Mouse (Mus musculus) midbrain, postnatal 0 days (tissue): ENCODE measurements around the gene Abca13. TPM values are rescaled to one million over a fixed set of nuclear protein-coding genes. Genes with fewer than 3 reads are reported as not detected.
A peak's percentile ranks its signal among the peaks of the same experiment; 100 is the strongest.

ENCODE experiments used
- ATAC-seq: fragments of 200-750 bp; cut with Nextera tagmentation; 2 replicates; pipeline ENCODE4 v1.8.0; 2017; ENCODE audit warnings: moderate number of reproducible peaks, mild to moderate bottlenecking, moderate TSS enrichment, moderate library complexity; ENCODE audit not compliant: low FRiP score
- DNase-seq: peaks from one replicate; pipeline ENCODE4 v3.0.0-alpha.2; 2015; ENCODE audit warnings: low spot score
- H3K27ac ChIP-seq: fragments of 300-500 bp; sonication (generic); 2 replicates; pipeline ENCODE4 v1.5.1; 2014; ENCODE audit warnings: low read depth, mild to moderate bottlenecking, low read length, mixed read lengths
- H3K27me3 ChIP-seq: fragments of 300-500 bp; sonication (generic); 2 replicates; pipeline ENCODE4 v1.6.1; 2014; ENCODE audit warnings: low read length, control low read depth, mixed read lengths; ENCODE audit not compliant: insufficient read depth
- H3K36me3 ChIP-seq: fragments of 300-500 bp; sonication (generic); 2 replicates; pipeline ENCODE4 v1.6.1; 2014; ENCODE audit warnings: low read length, control low read depth, mixed read lengths; ENCODE audit not compliant: insufficient read depth
- H3K4me1 ChIP-seq: fragments of 300-500 bp; sonication (generic); 2 replicates; pipeline ENCODE4 v1.6.1; 2014; ENCODE audit warnings: mild to moderate bottlenecking, control low read depth, antibody characterized with exemption, low read length, mixed read lengths; ENCODE audit not compliant: insufficient read depth
- H3K4me2 ChIP-seq: fragments of 300-500 bp; sonication (generic); 2 replicates; pipeline ENCODE4 v1.6.1; 2014; ENCODE audit warnings: low read depth, mild to moderate bottlenecking, low read length, mixed read lengths; ENCODE audit not compliant: poor library complexity, severe bottlenecking
- H3K4me3 ChIP-seq: fragments of 300-500 bp; sonication (generic); 2 replicates; pipeline ENCODE4 v1.5.1; 2014; ENCODE audit warnings: low read depth, mild to moderate bottlenecking, low read length, moderate library complexity
- H3K9ac ChIP-seq: fragments of 300-500 bp; sonication (generic); replicated peaks from 2 replicates; pipeline ENCODE4 v1.6.1; 2014; ENCODE audit warnings: mild to moderate bottlenecking, low read length, moderate library complexity, mixed read lengths; ENCODE audit not compliant: poor library complexity, severe bottlenecking
- H3K9me3 ChIP-seq: fragments of 300-500 bp; sonication (generic); 2 replicates; pipeline ENCODE4 v1.6.1; 2016; ENCODE audit warnings: low read length, control low read depth
- CTCF ChIP-seq: IDR thresholded peaks from 2 replicates; pipeline ENCODE4 v1.5.1; 2016; ENCODE audit warnings: antibody characterized with exemption, mild to moderate bottlenecking
- WGBS: fragments of 180-500 bp; shearing (Covaris S2); extraction: QIAGEN DNeasy Blood & Tissue Kit; methylation state at CpG from one replicate; pipeline ENCODE4 v1.1.7; 2014; 5-methylcytosine and 5-hydroxymethylcytosine counted together
- polyA plus RNA-seq: library from polyadenylated mRNA; unstranded; fragments of >200 nt; fragmentation: Nextera tagmentation; extraction: Ambion mirVana; gene quantifications from 2 replicates; pipeline ENCODE4 v1.2.1, GENCODE M21; 2015
- total RNA-seq: library from RNA; depleted of rRNA; stranded (reverse); fragments of >200 nt; gene quantifications from 2 replicates; pipeline ENCODE4 v1.2.3, GENCODE M21; 2014

Gene Abca13
- total and polyA plus RNA-seq, 2 experiments from 2014 or later: 0.01 to 0.05 TPM

GRCm38 (mm10) chr11:9291168-9291567 lies 99.4 kb downstream of the Abca13 start:
- 80% methylated on average over 7 of the region's 7 CpGs for WGBS
- Histone ChIP-seq H3K4me2 (no peak overlapping the region), H3K9ac (no peak overlapping the region), H3K9me3 (no peaks in the 10 kb centered on the region), H3K4me3 (no peak overlapping the region), H3K4me1 (no peaks in the 10 kb centered on the region), H3K27me3 (no peaks in the 10 kb centered on the region), H3K27ac (no peak overlapping the region), H3K36me3 (no peaks in the 10 kb centered on the region)
- DNase-seq (no peak), ATAC-seq (no peak)
- TF ChIP-seq CTCF: no peak

- Histone ChIP-seq H3K36me3 (no peaks in the 10 kb centered on the region), H3K4me3 (no peak overlapping the region), H3K27ac (no peak overlapping the region), H3K27me3 (no peaks in the 10 kb centered on the region), H3K4me2 (no peak overlapping the region), H3K4me1 (no peaks in the 10 kb centered on the region), H3K9ac (no peak overlapping the region), H3K9me3 (no peaks in the 10 kb centered on the region)
- 79% methylated on average over 1 of the region's 1 CpGs for whole genome bisulfite sequencing
- TF ChIP-seq CTCF: no peak
- no peak for ATAC-seq
- no peak for DNase-seq
Observed at GRCm38 (mm10) chr11:9299615-9300014, 107.9 kb downstream of the Abca13 start.

GRCm38 (mm10) chr11:9305450-9305849 lies 113.7 kb downstream of the Abca13 start:
- Histone ChIP-seq H3K9me3 (no peaks in the 10 kb centered on the region), H3K4me3 (no peak overlapping the region), H3K9ac (no peak overlapping the region), H3K27ac (no peak overlapping the region), H3K27me3 (no peaks in the 10 kb centered on the region), H3K4me2 (no peak overlapping the region), H3K36me3 (no peaks in the 10 kb centered on the region), H3K4me1 (no peaks in the 10 kb centered on the region)
- ATAC-seq (no peak), DNase-seq (no peak)
- 80% methylated on average over 4 of the region's 4 CpGs for WGBS
- no peak for TF ChIP-seq CTCF

GRCm38 (mm10) chr11:9316545-9316944 lies 124.8 kb downstream of the Abca13 start:
- no peak for ATAC-seq
- H3K4me2 ChIP-seq: no peak overlapping the region
- no peak for DNase-seq
- H3K4me3 ChIP-seq: no peak overlapping the region
- H3K9ac ChIP-seq: no peak overlapping the region
- H3K36me3 ChIP-seq: no peaks in the 10 kb centered on the region
- 70% methylated on average over 3 of the region's 3 CpGs for WGBS
- no peak for TF ChIP-seq CTCF
- H3K9me3 ChIP-seq: no peaks in the 10 kb centered on the region
- no peaks in the 10 kb centered on the region for H3K27me3 ChIP-seq
- H3K27ac ChIP-seq: no peak overlapping the region
- no peaks in the 10 kb centered on the region for H3K4me1 ChIP-seq

GRCm38 (mm10) chr11:9317076-9317929 lies 125.6 kb downstream of the Abca13 start:
- Histone ChIP-seq H3K4me2 (no peak overlapping the region), H3K27me3 (no peaks in the 10 kb centered on the region), H3K36me3 (no peaks in the 10 kb centered on the region), H3K4me1 (no peaks in the 10 kb centered on the region), H3K4me3 (no peak overlapping the region), H3K9me3 (no peaks in the 10 kb centered on the region), H3K27ac (no peak overlapping the region), H3K9ac (no peak overlapping the region)
- DNase-seq (peak; percentile 76), ATAC-seq (peak; percentile 86)
- 26% methylated on average over 6 of the region's 6 CpGs for WGBS
- peak; percentile 99 for TF ChIP-seq CTCF

- no peak overlapping the region for H3K4me2 ChIP-seq
- TF ChIP-seq CTCF: no peak
- H3K36me3 ChIP-seq: no peaks in the 10 kb centered on the region; the same call in 1 of the 2 replicates
- DNase-seq: no peak
- H3K27ac ChIP-seq: no peak overlapping the region
- no peak for ATAC-seq
- H3K4me1 ChIP-seq: no peaks in the 10 kb centered on the region
- no peak overlapping the region for H3K9ac ChIP-seq
- no peak overlapping the region for H3K4me3 ChIP-seq
- 50% methylated on average over 3 of the region's 3 CpGs for WGBS
- H3K9me3 ChIP-seq: no peaks in the 10 kb centered on the region
- H3K27me3 ChIP-seq: no peaks in the 10 kb centered on the region
Observed at GRCm38 (mm10) chr11:9338151-9338550, 146.4 kb downstream of the Abca13 start.
